Mouse (Mus musculus) frontal cortex, adult 2 months (tissue): ENCODE measurements around the gene Ptpre. TPM values are rescaled to one million over a fixed set of nuclear protein-coding genes. Genes with fewer than 3 reads are reported as not detected.
A peak's percentile ranks its signal among the peaks of the same experiment; 100 is the strongest.
"Not testable (repeated sequence)": the region's sequence is repeated elsewhere in the genome, so short reads cannot be mapped to it uniquely, and the experiment has no call there.

ENCODE experiments used
- DNase-seq, 2 experiments: peaks; one replicate each; pipeline ENCODE4 v3.0.0; 2022; ENCODE audit warnings: low spot score in 1 of 2; ENCODE audit errors: extremely low spot score in 1 of 2
- polyA plus RNA-seq: library from polyadenylated mRNA; depleted of rRNA; stranded (reverse); fragments of >200 nt; gene quantifications from 2 replicates; pipeline ENCODE4 v1.2.3, GENCODE M21; 2012; rRNA removed

Gene Ptpre
- 11.2 and 12.6 TPM in 2 replicates for polyA plus RNA-seq

GRCm38 (mm10) chr7:135537341-135537901 is at the start of gene Ptpre:
Gene Ptpre, plus strand, starts transcription at chr7:135537481.
- DNase-seq = peak; percentile 63 to 91

GRCm38 (mm10) chr7:135488214-135488810 is 49.0 kb upstream of the Ptpre start:
- no peak for DNase-seq

- no peak for DNase-seq
Observed at GRCm38 (mm10) chr7:135489724-135490499, 47.4 kb upstream of the Ptpre start.

GRCm38 (mm10) chr7:135490500-135490886 is 46.8 kb upstream of the Ptpre start:
- no peak for DNase-seq

DNA sequence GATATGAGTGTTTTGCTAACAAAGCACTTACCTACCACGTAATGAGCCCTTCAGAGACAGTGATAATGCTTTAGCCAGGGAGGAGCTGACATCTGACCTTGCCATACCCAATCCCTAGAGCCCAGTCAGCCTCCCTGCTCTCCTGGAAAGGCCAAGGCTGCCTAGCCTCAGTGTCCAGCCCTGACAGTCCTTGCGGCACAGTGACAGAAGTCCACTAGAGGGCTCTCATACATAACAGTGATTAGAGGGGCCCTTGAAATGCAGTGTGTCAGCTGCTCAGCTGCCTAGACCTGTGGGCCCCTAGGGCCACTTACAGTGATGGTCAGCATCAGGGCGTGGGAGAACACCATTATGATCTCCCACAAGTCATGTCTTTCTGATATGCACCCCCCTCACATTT is 42.0 kb upstream of the Ptpre start:
- DNase-seq = peak in 1 of 2 experiments; percentile 40

DNA sequence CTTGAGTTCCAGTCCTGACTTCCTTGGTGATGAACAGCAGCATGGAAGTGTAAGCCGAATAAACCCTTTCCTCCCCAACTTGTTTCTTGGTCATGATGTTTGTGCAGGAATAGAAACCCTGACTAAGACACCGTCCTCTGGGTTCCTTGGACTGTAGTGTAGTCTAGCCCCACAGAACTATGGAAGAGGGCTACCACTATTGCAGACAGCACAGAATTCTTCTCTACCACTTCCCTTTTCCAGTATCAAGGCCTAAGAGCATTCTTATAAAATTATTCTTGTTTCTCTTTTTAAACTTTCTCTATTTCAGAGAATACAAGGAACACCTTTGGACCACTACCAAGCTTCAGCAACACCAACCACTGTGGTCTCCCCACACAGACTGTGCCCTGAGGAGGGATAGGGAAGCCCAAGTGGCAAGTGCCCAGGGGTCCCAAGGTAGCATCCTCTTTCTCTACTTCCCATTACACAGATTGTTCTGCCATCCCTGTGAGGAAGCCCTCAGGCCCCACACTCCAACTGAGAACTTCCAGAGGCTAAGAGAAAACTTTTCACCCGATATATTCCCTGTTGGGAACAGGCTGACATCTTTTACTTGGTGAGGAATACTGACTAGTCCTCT is 38.6 kb upstream of the Ptpre start:
- no peak for DNase-seq

DNA sequence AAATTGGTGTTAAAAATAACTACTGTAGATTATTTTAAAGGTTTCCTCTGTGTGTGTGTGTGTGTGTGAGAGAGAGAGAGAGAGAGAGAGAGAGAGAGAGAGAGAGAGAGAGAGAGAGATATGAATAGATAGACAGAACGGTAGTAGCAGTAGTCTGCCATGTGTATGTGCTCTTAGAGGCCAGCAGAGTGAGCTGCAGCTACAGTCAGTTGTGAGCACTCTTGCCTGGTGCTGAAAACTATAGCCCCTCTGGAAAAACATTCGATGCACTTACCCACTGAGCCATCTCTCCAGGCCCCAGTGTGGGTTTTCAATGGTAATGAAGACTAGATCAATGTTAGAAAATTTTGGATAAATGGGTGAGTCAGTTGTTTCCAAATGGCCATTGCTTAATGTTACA is 37.9 kb upstream of the Ptpre start:
- DNase-seq = no peak

DNA sequence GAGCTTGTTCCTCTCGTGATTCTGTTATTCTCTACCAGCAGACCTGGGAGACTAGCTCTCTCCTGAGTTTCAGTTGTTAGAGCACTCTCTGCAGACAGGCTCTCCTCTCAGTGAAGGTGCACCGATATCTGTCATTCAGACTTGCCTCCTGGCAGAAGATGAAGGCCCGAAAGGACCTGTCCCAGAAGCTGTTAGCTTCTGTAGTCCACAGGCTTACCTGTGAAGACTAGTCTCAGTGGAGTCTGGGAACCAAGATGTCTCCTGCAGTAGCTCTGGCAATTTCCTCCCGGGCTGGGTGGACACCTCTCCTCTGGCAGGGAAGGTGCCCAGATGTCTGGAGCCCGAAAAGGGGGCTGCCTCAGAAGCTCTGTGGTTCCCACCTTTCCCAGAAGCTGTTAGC is 30.8 kb upstream of the Ptpre start:
- not testable (repeated sequence) for DNase-seq

GRCm38 (mm10) chr7:135508602-135509001 is 28.7 kb upstream of the Ptpre start:
- DNase-seq = no peak

GRCm38 (mm10) chr7:135509272-135509671 is 28.0 kb upstream of the Ptpre start:
- no peak for DNase-seq

- DNase-seq = no peak
Observed at GRCm38 (mm10) chr7:135510431-135510830, 26.9 kb upstream of the Ptpre start.

- no peak for DNase-seq
Observed at GRCm38 (mm10) chr7:135511723-135512122, 25.6 kb upstream of the Ptpre start.

- no peak for DNase-seq
Observed at GRCm38 (mm10) chr7:135517191-135517590, 20.1 kb upstream of the Ptpre start.

- DNase-seq = no peak
Observed at GRCm38 (mm10) chr7:135520241-135520640, 17.0 kb upstream of the Ptpre start.

GRCm38 (mm10) chr7:135521755-135522512 is 15.3 kb upstream of the Ptpre start:
- DNase-seq = no peak

GRCm38 (mm10) chr7:135523981-135524380 is 13.3 kb upstream of the Ptpre start:
- no peak for DNase-seq

DNA sequence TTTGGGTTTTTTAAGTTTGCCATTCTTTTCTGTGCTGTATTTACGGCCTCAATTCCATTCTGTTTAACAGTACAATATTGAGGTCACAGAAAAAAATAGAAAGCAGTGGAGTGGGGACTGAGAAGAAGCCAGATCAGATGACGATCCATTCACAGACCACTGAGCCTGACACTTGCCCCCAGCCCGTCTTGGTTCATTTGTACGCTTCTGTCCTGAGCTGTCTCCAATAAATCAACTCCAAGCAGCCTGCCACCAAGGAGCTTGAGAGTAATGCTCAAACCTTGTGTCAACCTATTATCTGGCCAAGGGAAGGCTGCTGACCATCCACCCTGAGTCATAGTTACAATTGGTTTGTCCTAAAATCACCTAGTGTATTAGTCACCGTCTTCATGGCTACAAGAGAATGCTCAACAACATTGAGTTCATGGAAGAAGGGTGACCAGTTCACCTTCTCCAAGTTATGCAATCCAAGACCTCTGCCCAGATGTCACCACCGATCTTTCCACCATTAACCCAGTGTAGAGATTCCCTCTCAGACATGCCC is 12.8 kb upstream of the Ptpre start:
- DNase-seq = no peak

GRCm38 (mm10) chr7:135526574-135527152 is 10.6 kb upstream of the Ptpre start:
- DNase-seq = no peak

- DNase-seq = no peak
Observed at GRCm38 (mm10) chr7:135527169-135527568, 10.1 kb upstream of the Ptpre start.

GRCm38 (mm10) chr7:135528515-135528914 is 8.8 kb upstream of the Ptpre start, which contains the start of gene Clrn3:
Gene Clrn3, minus strand, starts transcription at chr7:135528654.
- no peak for DNase-seq
